Mouse (Mus musculus): ENCODE measurements around the gene Hivep3. TPM values are rescaled to one million over a fixed set of nuclear protein-coding genes. Genes with fewer than 3 reads are reported as not detected.

Hivep3 gene
- polyA plus RNA-seq, 1 experiment: 1.7 TPM

DNA sequence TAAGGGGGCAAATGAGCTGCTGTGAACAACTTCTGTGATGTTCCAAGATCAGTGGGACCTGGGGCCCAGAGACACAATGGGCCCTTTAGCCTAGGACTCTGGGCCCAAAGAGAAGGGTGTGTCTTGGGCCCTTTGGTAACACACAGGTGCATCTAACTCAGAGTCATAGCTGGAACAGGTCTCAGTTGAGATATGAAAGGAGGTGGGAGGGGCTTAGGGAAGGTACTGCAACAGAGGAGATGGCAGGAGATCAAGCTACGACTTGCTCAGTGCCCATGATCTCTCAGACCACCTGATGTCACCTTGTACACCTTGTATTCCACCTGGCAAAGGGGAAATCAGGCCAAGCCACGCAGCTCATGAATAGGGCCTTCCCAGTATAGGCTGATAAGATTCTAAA, 235.3 kb downstream of the Hivep3 start:
- Histone ChIP-seq H3K36me3 (ENCODE audit: control insufficient read depth, insufficient read depth, low read length) (no peaks in the 10 kb centered on the region), H3K4me3 (ENCODE audit: control insufficient read depth, low read depth, low read length) (no peak overlapping the region), H3K27ac (ENCODE audit: control insufficient read depth, insufficient read depth, low read depth, low read length) (no peak overlapping the region), H3K27me3 (ENCODE audit: control insufficient read depth, insufficient read depth, low read length) (no peaks in the 10 kb centered on the region), H3K4me1 (ENCODE audit: control insufficient read depth, insufficient read depth, low read length) (no peaks in the 10 kb centered on the region)
- TF ChIP-seq CTCF (IDR thresholded peaks at IDR 0.05; ENCODE audit: control insufficient read depth, insufficient read depth, insufficient replicate concordance, low read depth, low read length) (no peak), POLR2A (IDR thresholded peaks at IDR 0.05; ENCODE audit: control insufficient read depth, low read depth, low read length) (no peak)

- no peak for TF ChIP-seq POLR2A (IDR thresholded peaks at IDR 0.05; ENCODE audit: control insufficient read depth, low read depth, low read length)
- no peak for TF ChIP-seq CTCF (IDR thresholded peaks at IDR 0.05; ENCODE audit: control insufficient read depth, insufficient read depth, insufficient replicate concordance, low read depth, low read length)
- no peaks in the 10 kb centered on the region for H3K36me3 ChIP-seq (ENCODE audit: control insufficient read depth, insufficient read depth, low read length)
- no peak overlapping the region for H3K27ac ChIP-seq (ENCODE audit: control insufficient read depth, insufficient read depth, low read depth, low read length)
- H3K27me3 ChIP-seq (ENCODE audit: control insufficient read depth, insufficient read depth, low read length): no peaks in the 10 kb centered on the region
- no peak overlapping the region for H3K4me3 ChIP-seq (ENCODE audit: control insufficient read depth, low read depth, low read length)
- no peaks in the 10 kb centered on the region for H3K4me1 ChIP-seq (ENCODE audit: control insufficient read depth, insufficient read depth, low read length)
Observed at GRCm38 (mm10) chr4:119970166-119970565, 236.6 kb downstream of the Hivep3 start.

DNA sequence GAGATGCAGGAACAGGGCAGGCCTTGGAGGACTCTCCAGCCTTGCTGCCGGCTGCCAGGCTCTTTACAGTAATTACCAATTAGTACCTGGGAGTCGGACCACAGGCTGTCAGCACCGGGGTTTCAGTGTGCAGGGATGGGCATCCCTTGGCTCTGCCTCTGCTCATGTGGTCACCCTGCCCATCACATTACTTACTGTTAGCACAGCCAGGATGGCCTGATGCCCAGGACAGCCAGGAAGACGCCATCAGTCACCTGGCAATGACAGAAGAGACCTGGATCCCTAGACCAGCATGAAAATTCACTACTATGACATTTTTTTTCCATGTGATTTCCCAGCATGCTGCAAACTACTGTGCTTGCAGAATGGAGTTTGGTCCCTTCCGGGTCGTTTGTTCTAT, 238.8 kb downstream of the Hivep3 start:
- H3K4me1 ChIP-seq (ENCODE audit: control insufficient read depth, insufficient read depth, low read length): no peaks in the 10 kb centered on the region
- no peaks in the 10 kb centered on the region for H3K27me3 ChIP-seq (ENCODE audit: control insufficient read depth, insufficient read depth, low read length)
- no peaks in the 10 kb centered on the region for H3K36me3 ChIP-seq (ENCODE audit: control insufficient read depth, insufficient read depth, low read length)
- H3K27ac ChIP-seq (ENCODE audit: control insufficient read depth, insufficient read depth, low read depth, low read length): no peak overlapping the region
- TF ChIP-seq CTCF (IDR thresholded peaks at IDR 0.05; ENCODE audit: control insufficient read depth, insufficient read depth, insufficient replicate concordance, low read depth, low read length) (no peak), POLR2A (IDR thresholded peaks at IDR 0.05; ENCODE audit: control insufficient read depth, low read depth, low read length) (no peak)
- H3K4me3 ChIP-seq (ENCODE audit: control insufficient read depth, low read depth, low read length): no peak overlapping the region

DNA sequence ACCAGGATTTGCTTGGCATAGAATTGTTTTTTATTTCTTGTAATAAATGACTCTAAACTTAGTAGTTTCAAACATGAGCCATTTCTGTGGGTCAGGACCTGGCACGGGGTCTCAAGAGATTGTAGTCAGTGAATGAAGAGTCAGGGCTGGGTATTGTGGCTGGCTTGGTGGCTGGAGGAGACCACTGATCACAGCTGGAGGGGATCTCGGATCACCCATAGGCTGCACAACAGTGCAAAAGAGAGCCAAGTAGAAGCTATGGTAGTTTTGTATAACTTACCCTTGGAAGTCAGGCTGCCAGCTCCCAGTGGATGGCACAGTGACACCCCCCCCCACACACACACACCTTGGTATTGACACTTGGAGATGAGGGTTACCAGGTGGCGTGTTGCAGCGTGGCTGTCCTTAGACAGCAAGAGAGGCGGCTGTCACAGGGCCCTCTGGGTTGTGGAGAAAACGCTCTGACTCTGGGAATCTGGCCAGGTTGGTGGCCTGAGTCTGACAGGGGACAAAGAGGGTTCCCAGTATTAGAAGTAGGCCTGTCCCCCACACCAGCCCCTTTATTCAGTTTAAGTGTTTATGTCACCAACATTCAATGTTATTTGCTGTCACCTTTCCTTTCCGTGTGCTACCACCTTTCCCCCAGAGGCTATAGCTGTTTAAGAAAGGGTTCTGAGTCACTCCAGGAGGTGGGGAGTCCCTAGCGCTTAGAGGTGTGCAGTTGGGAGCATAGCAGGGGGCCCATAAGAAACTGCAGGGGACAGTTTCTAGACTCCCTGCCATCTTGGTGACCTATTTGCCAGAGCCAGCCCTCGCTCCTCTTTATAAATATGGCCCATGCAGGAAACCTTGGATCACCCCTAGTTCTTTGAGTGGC, 240.4 kb downstream of the Hivep3 start:
- no peaks in the 10 kb centered on the region for H3K4me1 ChIP-seq (ENCODE audit: control insufficient read depth, insufficient read depth, low read length)
- no peak for TF ChIP-seq POLR2A (IDR thresholded peaks at IDR 0.05; ENCODE audit: control insufficient read depth, low read depth, low read length)
- TF ChIP-seq CTCF (IDR thresholded peaks at IDR 0.05; ENCODE audit: control insufficient read depth, insufficient read depth, insufficient replicate concordance, low read depth, low read length): no peak
- no peak overlapping the region for H3K4me3 ChIP-seq (ENCODE audit: control insufficient read depth, low read depth, low read length)
- H3K36me3 ChIP-seq (ENCODE audit: control insufficient read depth, insufficient read depth, low read length): no peaks in the 10 kb centered on the region
- H3K27me3 ChIP-seq (ENCODE audit: control insufficient read depth, insufficient read depth, low read length): no peaks in the 10 kb centered on the region
- no peak overlapping the region for H3K27ac ChIP-seq (ENCODE audit: control insufficient read depth, insufficient read depth, low read depth, low read length)

- Histone ChIP-seq H3K4me3 (ENCODE audit: control insufficient read depth, low read depth, low read length) (no peak overlapping the region), H3K27me3 (ENCODE audit: control insufficient read depth, insufficient read depth, low read length) (no peaks in the 10 kb centered on the region), H3K36me3 (ENCODE audit: control insufficient read depth, insufficient read depth, low read length) (no peaks in the 10 kb centered on the region), H3K4me1 (ENCODE audit: control insufficient read depth, insufficient read depth, low read length) (no peaks in the 10 kb centered on the region), H3K27ac (ENCODE audit: control insufficient read depth, insufficient read depth, low read depth, low read length) (no peak overlapping the region)
- no peak for TF ChIP-seq CTCF (IDR thresholded peaks at IDR 0.05; ENCODE audit: control insufficient read depth, insufficient read depth, insufficient replicate concordance, low read depth, low read length)
- no peak for TF ChIP-seq POLR2A (IDR thresholded peaks at IDR 0.05; ENCODE audit: control insufficient read depth, low read depth, low read length)
Observed at GRCm38 (mm10) chr4:119975242-119975641, 241.7 kb downstream of the Hivep3 start.

DNA sequence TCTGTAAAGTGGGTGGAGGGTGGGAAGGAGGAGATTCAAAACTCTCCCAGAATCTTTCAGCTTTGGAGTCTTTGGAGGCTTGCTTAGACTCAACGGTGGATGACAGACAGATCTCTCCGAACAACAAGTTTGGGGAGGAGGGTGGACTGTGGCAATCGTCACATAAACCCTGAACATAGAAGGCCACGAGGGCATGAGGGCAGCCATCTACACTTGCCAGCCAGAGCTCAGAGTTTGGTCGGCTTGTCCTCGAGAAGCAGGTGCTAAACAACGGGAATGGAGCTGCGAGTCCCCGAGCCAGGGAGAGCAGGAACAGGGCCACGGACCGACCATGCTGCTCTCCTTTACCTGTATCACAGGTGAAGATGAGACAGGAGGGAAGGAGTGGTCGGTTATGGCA, 242.2 kb downstream of the Hivep3 start:
- Histone ChIP-seq H3K4me3 (ENCODE audit: control insufficient read depth, low read depth, low read length) (no peak overlapping the region), H3K4me1 (ENCODE audit: control insufficient read depth, insufficient read depth, low read length) (no peaks in the 10 kb centered on the region), H3K36me3 (ENCODE audit: control insufficient read depth, insufficient read depth, low read length) (no peaks in the 10 kb centered on the region), H3K27ac (ENCODE audit: control insufficient read depth, insufficient read depth, low read depth, low read length) (no peak overlapping the region), H3K27me3 (ENCODE audit: control insufficient read depth, insufficient read depth, low read length) (no peaks in the 10 kb centered on the region)
- TF ChIP-seq CTCF (IDR thresholded peaks at IDR 0.05; ENCODE audit: control insufficient read depth, insufficient read depth, insufficient replicate concordance, low read depth, low read length): no peak
- no peak for TF ChIP-seq POLR2A (IDR thresholded peaks at IDR 0.05; ENCODE audit: control insufficient read depth, low read depth, low read length)

- Histone ChIP-seq H3K4me3 (ENCODE audit: control insufficient read depth, low read depth, low read length) (no peak overlapping the region), H3K4me1 (ENCODE audit: control insufficient read depth, insufficient read depth, low read length) (no peaks in the 10 kb centered on the region), H3K27ac (ENCODE audit: control insufficient read depth, insufficient read depth, low read depth, low read length) (no peak overlapping the region), H3K36me3 (ENCODE audit: control insufficient read depth, insufficient read depth, low read length) (no peaks in the 10 kb centered on the region), H3K27me3 (ENCODE audit: control insufficient read depth, insufficient read depth, low read length) (no peaks in the 10 kb centered on the region)
- TF ChIP-seq CTCF (IDR thresholded peaks at IDR 0.05; ENCODE audit: control insufficient read depth, insufficient read depth, insufficient replicate concordance, low read depth, low read length) (no peak), POLR2A (IDR thresholded peaks at IDR 0.05; ENCODE audit: control insufficient read depth, low read depth, low read length) (no peak)
Observed at GRCm38 (mm10) chr4:119976428-119977168, 243.0 kb downstream of the Hivep3 start.
